Mouse (Mus musculus): ENCODE data around the gene Cdc34b.

GRCm38 (mm10) chr11:94773851-94774250 is 32.3 kb downstream of the Cdc34b start:
- TF ChIP-seq POLR2A (IDR thresholded peaks at IDR 0.05; ENCODE audit: insufficient read length, low read depth) (no peak), MYOG (IDR thresholded peaks at IDR 0.05; ENCODE audit: control insufficient read depth in 1 of 3, insufficient read depth in 1 of 3, insufficient read length in 2 of 3, low read depth in 2 of 3) (no peak), MAX (IDR thresholded peaks at IDR 0.05; ENCODE audit: low read depth) (no peak), E2F4 (IDR thresholded peaks at IDR 0.05; ENCODE audit: insufficient read depth) (no peak), USF1 (IDR thresholded peaks at IDR 0.05; ENCODE audit: low read depth) (no peak), TCF12 (IDR thresholded peaks at IDR 0.05; ENCODE audit: insufficient read depth, poor library complexity, severe bottlenecking) (no peak), POLR2AphosphoS2 (IDR thresholded peaks at IDR 0.05; ENCODE audit: insufficient read length, low read depth) (no peak), REST (IDR thresholded peaks at IDR 0.05; ENCODE audit: insufficient read depth, insufficient read length) (no peak), CEBPB (IDR thresholded peaks at IDR 0.05; ENCODE audit: insufficient read depth, poor library complexity, severe bottlenecking) (no peak), MYOD1 (IDR thresholded peaks at IDR 0.05; ENCODE audit: control insufficient read depth in 1 of 3, insufficient read length in 2 of 3, low read depth in 2 of 3) (no peak)
